Mouse (Mus musculus): ENCODE data around the gene Med12l.

DNA sequence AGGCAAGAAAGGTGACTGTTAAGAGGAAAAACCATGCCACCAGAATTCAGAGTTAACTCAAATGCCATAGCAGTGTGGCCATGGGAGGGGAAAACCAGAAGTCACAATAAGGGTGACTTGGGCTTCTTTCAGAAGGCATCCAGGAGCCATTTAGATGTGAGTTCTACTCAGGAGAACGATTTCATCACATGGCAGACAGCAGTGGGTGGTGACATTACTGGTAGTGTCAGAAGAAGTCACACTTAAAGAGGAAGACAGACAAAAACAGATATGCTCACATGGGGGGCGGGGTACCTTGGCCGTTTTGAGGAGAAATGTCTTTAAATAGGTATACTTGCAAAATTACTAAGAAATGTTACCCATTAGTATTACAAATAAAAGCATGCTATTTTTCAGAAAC lies 258.4 kb downstream of the Med12l start:
- TF ChIP-seq CTCF (IDR thresholded peaks at IDR 0.05) (no peak), POLR2A (IDR thresholded peaks at IDR 0.05; ENCODE audit: insufficient read depth, low read depth, low read length) (no peak)

Data from heart, adult 2 months (tissue).